Mouse (Mus musculus) midbrain, embryonic 16.5 days (tissue): ENCODE data around the gene Chrm3. TPM values are rescaled to one million over a fixed set of nuclear protein-coding genes. Genes with fewer than 3 reads are reported as not detected.

ENCODE experiments used
- ATAC-seq: fragments of 200-750 bp; cut with Nextera tagmentation; 2 replicates; pipeline ENCODE4 v1.8.0; 2017; ENCODE audit warnings: moderate TSS enrichment
- H3K27ac ChIP-seq: fragments of 300-500 bp; sonication (generic); 2 replicates; pipeline ENCODE4 v1.5.1; 2014; ENCODE audit warnings: mild to moderate bottlenecking, low read length, mixed read lengths
- H3K27me3 ChIP-seq: fragments of 300-500 bp; sonication (generic); 2 replicates; pipeline ENCODE4 v1.6.1; 2014; ENCODE audit warnings: low read depth, low read length, mixed read lengths; ENCODE audit not compliant: control insufficient read depth, insufficient read depth
- H3K36me3 ChIP-seq: fragments of 300-500 bp; sonication (generic); 2 replicates; pipeline ENCODE4 v1.6.1; 2014; ENCODE audit warnings: mild to moderate bottlenecking, low read length, moderate library complexity, mixed read lengths; ENCODE audit not compliant: control insufficient read depth, insufficient read depth
- H3K4me1 ChIP-seq: fragments of 300-500 bp; sonication (generic); 2 replicates; pipeline ENCODE4 v1.6.1; 2014; ENCODE audit warnings: mild to moderate bottlenecking, low read length, mixed read lengths; ENCODE audit not compliant: control insufficient read depth, insufficient read depth
- H3K4me2 ChIP-seq: fragments of 300-500 bp; sonication (generic); 2 replicates; pipeline ENCODE4 v1.6.1; 2014; ENCODE audit warnings: mild to moderate bottlenecking, low read length, mixed read lengths
- H3K4me3 ChIP-seq: fragments of 300-500 bp; sonication (generic); 2 replicates; pipeline ENCODE4 v1.5.1; 2014; ENCODE audit warnings: low read depth, mild to moderate bottlenecking, low read length, moderate library complexity, mixed read lengths
- H3K9ac ChIP-seq: fragments of 300-500 bp; sonication (generic); 2 replicates; pipeline ENCODE4 v1.6.1; 2014; ENCODE audit warnings: low read depth, low read length, mixed read lengths
- H3K9me3 ChIP-seq: fragments of 300-500 bp; sonication (generic); replicated peaks from 2 replicates; pipeline ENCODE4 v1.6.1; 2014; ENCODE audit warnings: mild to moderate bottlenecking, low read length, mixed read lengths; ENCODE audit not compliant: control insufficient read depth, poor library complexity, severe bottlenecking
- WGBS: fragments of 180-500 bp; shearing (Covaris S2); extraction: QIAGEN DNeasy Blood & Tissue Kit; methylation state at CpG from one replicate; pipeline ENCODE4 v1.1.7; 2014; 5-methylcytosine and 5-hydroxymethylcytosine counted together
- polyA plus RNA-seq: library from polyadenylated mRNA; unstranded; fragments of >200 nt; fragmentation: Nextera tagmentation; extraction: Ambion mirVana; gene quantifications from 2 replicates; pipeline ENCODE4 v1.2.1, GENCODE M21; 2015

Chrm3 gene
- polyA plus RNA-seq, 1 experiment from 2014 or later: 5.0 TPM

DNA sequence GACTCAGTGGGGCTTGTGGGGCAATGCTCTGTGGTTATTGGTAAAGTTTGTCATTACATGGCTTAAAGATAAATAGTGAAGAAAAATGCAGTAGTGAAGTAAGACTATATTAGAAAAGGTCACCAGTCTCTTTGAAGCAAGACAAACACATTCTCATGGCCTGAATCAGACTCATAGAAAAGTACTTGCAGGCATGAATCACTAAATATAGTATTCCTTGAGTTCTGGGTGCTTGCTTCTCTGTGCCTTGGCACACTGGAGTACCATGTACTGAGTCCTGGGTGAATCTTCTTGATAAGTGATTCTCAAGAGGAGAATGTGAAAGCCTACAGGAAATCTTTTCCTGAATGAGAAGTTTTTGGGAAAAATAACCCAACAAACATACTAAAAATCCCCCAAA is 408.0 kb downstream of the Chrm3 start:
- no peaks in the 10 kb centered on the region for H3K27me3 ChIP-seq
- no peak overlapping the region for H3K4me2 ChIP-seq
- no peaks in the 10 kb centered on the region for H3K36me3 ChIP-seq
- H3K27ac ChIP-seq: no peak overlapping the region
- no peak overlapping the region for H3K4me3 ChIP-seq
- ATAC-seq: no peak
- H3K9ac ChIP-seq: no peak overlapping the region
- no peaks in the 10 kb centered on the region for H3K9me3 ChIP-seq
- H3K4me1 ChIP-seq: no peaks in the 10 kb centered on the region

DNA sequence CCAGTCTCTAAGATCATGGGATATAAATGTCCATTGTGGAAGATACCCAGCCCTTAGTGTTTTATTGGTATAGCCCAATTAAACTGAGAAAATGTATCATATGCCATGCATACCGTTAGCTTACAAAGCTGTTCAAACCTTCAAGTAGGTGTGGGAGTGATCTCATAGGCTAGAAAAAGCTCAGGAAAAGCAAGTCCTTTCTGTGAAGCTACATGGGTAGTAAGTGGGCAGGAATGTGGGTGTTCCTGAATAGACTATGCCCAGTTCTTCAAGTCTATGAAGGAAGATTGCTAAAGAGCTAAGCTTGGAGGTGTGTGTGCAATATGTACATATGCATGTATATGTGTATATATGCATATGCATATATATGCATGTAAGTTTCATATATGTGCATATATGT is 409.3 kb downstream of the Chrm3 start:
- H3K27ac ChIP-seq: no peak overlapping the region
- WGBS: 92% methylated on average over 1 of the region's 1 CpGs
- no peaks in the 10 kb centered on the region for H3K9me3 ChIP-seq
- no peak overlapping the region for H3K9ac ChIP-seq
- H3K4me2 ChIP-seq: no peak overlapping the region
- H3K4me3 ChIP-seq: no peak overlapping the region
- no peaks in the 10 kb centered on the region for H3K27me3 ChIP-seq
- H3K4me1 ChIP-seq: no peaks in the 10 kb centered on the region
- no peak for ATAC-seq
- no peaks in the 10 kb centered on the region for H3K36me3 ChIP-seq

DNA sequence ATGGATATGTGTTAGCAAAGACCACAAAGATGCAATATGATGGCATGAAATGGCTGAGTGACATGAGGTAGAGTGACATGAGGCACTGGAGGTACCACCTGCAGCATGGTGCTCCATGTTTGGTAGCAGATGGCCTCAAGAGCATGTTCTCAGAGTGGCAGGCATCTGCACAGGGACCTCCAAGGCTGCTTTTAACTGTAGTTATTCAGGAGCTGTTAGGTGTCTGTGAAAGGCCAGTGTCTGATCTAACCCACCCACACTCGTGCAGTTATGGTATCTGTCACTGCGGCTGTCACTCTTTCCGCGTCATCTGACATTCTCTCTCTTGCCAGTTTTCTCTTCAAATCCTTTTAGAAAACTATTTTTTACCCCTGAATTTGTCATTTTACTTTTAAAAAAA is 411.6 kb downstream of the Chrm3 start:
- no peak for ATAC-seq
- Histone ChIP-seq H3K9me3 (no peaks in the 10 kb centered on the region), H3K27me3 (no peaks in the 10 kb centered on the region), H3K9ac (no peak overlapping the region), H3K36me3 (no peaks in the 10 kb centered on the region), H3K4me2 (no peak overlapping the region), H3K4me3 (no peak overlapping the region), H3K4me1 (no peaks in the 10 kb centered on the region), H3K27ac (no peak overlapping the region)
- WGBS: 90% methylated on average over 4 of the region's 4 CpGs

DNA sequence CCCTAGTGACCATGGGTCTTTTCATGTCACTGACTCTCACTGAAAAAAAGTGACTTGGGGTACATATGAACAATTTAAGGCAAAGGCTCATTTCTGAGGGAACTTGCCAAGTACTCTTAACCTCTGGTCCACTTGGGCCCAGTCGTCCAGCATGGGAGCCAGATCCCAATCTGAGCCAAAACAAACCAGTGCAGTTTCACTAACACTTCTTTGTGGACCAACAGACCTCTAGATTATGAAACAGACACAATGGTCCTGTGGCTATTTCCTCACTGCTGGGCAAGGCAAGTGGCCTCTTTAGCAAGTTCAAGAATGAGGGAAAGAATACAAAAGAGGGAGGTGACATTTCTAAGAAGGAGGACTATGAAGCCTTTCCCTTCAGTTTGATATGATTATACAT is 420.5 kb downstream of the Chrm3 start:
- Histone ChIP-seq H3K4me3 (no peak overlapping the region), H3K9me3 (no peaks in the 10 kb centered on the region), H3K9ac (no peak overlapping the region), H3K4me2 (no peak overlapping the region), H3K27me3 (no peaks in the 10 kb centered on the region), H3K36me3 (no peaks in the 10 kb centered on the region), H3K4me1 (no peaks in the 10 kb centered on the region), H3K27ac (no peak overlapping the region)
- WGBS: 81% methylated on average over 1 of the region's 1 CpGs
- no peak for ATAC-seq

DNA sequence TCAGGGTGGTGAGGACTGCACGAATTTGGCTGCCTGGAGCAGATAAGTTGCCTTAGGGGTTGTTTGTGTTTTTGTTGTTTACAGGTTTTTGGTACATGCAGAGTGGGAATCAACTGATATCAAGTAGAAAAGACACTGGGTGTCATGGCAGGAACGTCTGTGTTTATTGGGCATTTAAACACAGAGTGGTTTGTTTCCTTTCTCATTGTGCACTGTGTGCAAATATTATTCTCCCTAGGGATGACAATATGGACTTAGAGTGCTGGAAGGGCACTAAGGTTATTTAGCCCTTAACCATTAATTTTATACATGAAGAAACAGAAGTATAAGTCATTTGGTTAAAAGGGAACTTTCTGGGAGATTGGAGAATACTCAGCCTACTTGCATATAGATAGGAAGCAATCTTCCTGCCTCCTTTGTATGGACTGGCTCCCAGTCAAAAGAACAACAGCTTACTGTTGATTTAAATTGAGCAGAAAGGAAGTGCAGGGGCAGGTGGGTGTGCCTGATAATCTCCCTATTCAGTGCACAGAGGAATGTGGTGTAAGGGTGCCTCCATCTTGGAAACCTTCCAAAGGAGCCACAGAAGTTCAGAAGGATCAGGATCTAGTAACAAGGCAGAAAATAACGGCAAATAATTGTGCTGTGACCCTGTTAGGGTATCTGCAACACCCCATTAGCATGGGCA is 421.7 kb downstream of the Chrm3 start:
- no peaks in the 10 kb centered on the region for H3K4me1 ChIP-seq
- H3K36me3 ChIP-seq: no peaks in the 10 kb centered on the region
- H3K9ac ChIP-seq: no peak overlapping the region
- H3K27me3 ChIP-seq: no peaks in the 10 kb centered on the region
- H3K4me3 ChIP-seq: no peak overlapping the region
- ATAC-seq: no peak
- H3K27ac ChIP-seq: no peak overlapping the region
- H3K9me3 ChIP-seq: no peaks in the 10 kb centered on the region
- WGBS: 52% methylated on average over 3 of the region's 3 CpGs
- H3K4me2 ChIP-seq: no peak overlapping the region

DNA sequence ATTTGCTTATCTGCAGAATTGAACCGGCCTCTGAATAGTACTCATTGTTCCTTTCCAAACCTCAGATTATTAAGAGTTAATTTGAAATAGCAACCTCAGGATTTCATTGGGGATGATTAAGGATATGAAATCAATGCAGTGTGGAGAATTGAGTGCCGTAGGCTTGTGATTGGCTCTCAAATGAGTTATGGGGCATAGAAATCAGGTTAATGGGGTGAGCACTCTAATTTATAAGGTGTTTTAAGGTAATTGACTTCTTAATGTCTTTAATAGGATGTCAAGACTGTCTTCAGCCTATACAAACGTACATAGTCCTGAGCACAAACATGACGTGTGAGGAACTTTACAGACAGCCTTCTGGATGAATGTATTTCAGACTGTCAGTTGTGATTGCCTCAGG is 427.9 kb downstream of the Chrm3 start:
- no peak for ATAC-seq
- no peak overlapping the region for H3K4me3 ChIP-seq
- WGBS: 72% methylated on average over 4 of the region's 4 CpGs

DNA sequence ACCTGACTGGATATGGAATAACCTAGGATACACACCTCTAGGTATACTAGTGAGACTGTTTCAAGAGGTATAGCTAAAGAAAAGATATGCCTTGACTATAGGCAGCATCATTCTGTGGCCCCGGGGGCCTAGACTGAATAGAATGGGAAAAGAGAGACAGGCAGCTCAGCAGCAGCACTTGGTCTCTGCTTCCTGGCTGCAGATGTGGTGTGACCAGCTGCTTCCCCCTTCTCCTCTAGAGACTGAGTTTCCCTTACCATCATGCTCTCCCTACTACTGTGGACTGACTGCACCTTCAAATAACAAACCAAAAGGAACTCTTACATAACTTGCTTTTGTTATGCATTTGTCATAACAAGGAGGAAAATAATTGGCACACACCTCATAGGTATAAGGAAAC is 430.0 kb downstream of the Chrm3 start:
- no peak overlapping the region for H3K27ac ChIP-seq
- no peaks in the 10 kb centered on the region for H3K9me3 ChIP-seq
- no peaks in the 10 kb centered on the region for H3K27me3 ChIP-seq
- H3K4me3 ChIP-seq: no peak overlapping the region
- H3K9ac ChIP-seq: no peak overlapping the region
- H3K36me3 ChIP-seq: no peaks in the 10 kb centered on the region
- ATAC-seq: peak; percentile 58; the same call in 1 of the 2 replicates
- H3K4me1 ChIP-seq: peaks cover 9% of the 10 kb centered on the region; the same call in 1 of the 2 replicates
- WGBS: 61% methylated on average over 1 of the region's 1 CpGs
- H3K4me2 ChIP-seq: no peak overlapping the region

More for the DNA sequence above, 427.9 kb downstream of the Chrm3 start:
- H3K4me2 ChIP-seq: no peak overlapping the region
- H3K27me3 ChIP-seq: no peaks in the 10 kb centered on the region
- H3K27ac ChIP-seq: no peak overlapping the region
- peaks cover 9% of the 10 kb centered on the region; the same call in 1 of the 2 replicates for H3K4me1 ChIP-seq
- H3K36me3 ChIP-seq: no peaks in the 10 kb centered on the region
- no peak overlapping the region for H3K9ac ChIP-seq
- no peaks in the 10 kb centered on the region for H3K9me3 ChIP-seq

DNA sequence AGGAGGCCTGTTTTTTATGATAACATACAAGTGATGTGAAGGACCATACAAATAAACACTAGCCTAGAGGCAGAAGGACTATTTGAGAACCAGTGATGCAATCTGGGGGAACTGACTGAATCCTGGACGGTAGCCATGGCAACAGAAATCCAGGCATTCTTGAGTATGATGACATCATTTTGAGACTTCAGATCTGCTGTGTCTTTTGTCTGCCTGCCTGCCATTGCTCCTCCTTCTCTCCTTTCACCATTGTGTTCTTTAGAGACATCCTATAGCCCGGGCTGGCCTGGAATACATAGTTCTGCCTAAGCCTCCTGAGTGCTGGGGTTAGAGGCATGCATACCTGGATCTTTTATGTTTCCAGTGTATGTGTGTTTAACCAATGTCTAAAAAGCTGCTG is 430.7 kb downstream of the Chrm3 start:
- Histone ChIP-seq H3K4me3 (no peak overlapping the region), H3K9me3 (no peaks in the 10 kb centered on the region), H3K36me3 (no peaks in the 10 kb centered on the region), H3K4me2 (no peak overlapping the region), H3K27ac (peak overlapping the region; percentile 60; the same call in 1 of the 2 replicates), H3K4me1 (peaks cover 9% of the 10 kb centered on the region; the same call in 1 of the 2 replicates), H3K9ac (no peak overlapping the region), H3K27me3 (no peaks in the 10 kb centered on the region)
- WGBS: 21% methylated on average over 2 of the region's 2 CpGs
- ATAC-seq: peak; percentile 89

DNA sequence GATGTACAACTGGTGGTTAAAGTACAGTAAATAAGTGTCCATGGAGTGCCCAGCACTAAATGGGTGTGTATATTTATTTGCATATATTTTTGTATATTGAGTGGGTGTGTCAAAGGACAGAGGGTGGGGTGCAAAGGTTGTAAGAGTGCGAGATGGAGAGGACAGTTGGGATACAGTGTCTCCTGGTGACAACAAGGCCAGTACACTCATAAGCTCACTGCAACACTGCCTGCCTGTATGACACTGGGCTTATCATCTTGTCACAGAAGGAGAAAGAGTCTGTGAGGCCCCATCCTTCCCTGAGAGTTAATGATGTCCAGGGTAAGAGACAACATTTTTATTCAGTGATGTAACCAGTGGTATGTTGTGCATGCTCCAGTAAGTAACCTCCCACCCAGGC is 439.5 kb downstream of the Chrm3 start:
- H3K4me1 ChIP-seq: no peaks in the 10 kb centered on the region
- no peak overlapping the region for H3K4me3 ChIP-seq
- no peak overlapping the region for H3K9ac ChIP-seq
- H3K9me3 ChIP-seq: no peaks in the 10 kb centered on the region
- no peaks in the 10 kb centered on the region for H3K27me3 ChIP-seq
- WGBS: 100% methylated on average over 1 of the region's 1 CpGs
- H3K4me2 ChIP-seq: no peak overlapping the region
- ATAC-seq: no peak
- no peak overlapping the region for H3K27ac ChIP-seq
- H3K36me3 ChIP-seq: no peaks in the 10 kb centered on the region
